ENCODE assay signal across 29 mouse cellular contexts in the genomic region with DNA sequence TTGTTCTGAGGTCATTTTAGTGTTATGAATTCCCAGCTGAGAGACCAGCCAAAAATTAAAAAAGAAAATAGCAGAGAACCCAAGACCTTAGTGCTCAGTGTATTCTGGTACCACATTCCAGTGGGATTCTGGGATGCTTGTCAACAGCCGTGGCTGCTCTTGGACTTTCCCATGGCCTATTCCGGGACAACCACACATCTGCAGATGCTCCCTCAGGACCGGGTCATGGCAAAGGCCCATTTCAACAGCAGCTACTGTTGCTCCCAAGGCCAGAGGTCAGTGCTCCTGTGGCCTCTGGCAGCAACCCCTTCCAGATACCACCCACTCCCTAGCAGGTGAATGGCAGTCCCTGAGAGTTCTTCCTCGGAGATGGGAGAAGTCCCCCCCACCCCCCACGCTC. TPM values are rescaled to one million over a fixed set of nuclear protein-coding genes. Genes with fewer than 3 reads are reported as not detected.
DNase-seq lines count a peak whose midpoint lies in the region; ATAC-seq lines count a peak whose summit lies in the region.
"Had no signal": no experiment of that assay in that cellular context is flagged by ENCODE, and none has a peak within 500 bp of the region (broad histone marks: within the 10 kb centered on the region; RNA-seq: fewer than 3 reads in every experiment).

No protein-coding gene starts in this region.

- H3K4me1 ChIP-seq in liver, embryonic 12.5 days = peaks cover 21% of the 10 kb centered on the region
- H3K4me1 ChIP-seq: midbrain, embryonic 13.5 days; neural tube, embryonic 12.5 days; stomach, embryonic 15.5 days had no signal

- peaks cover 5% of the 10 kb centered on the region; the same call in 1 of the 2 replicates for H3K27me3 ChIP-seq in liver, embryonic 12.5 days (replicated peaks)
- H3K27me3 ChIP-seq: midbrain, embryonic 13.5 days; neural tube, embryonic 12.5 days; stomach, embryonic 15.5 days had no signal

- H3K27ac ChIP-seq in liver, embryonic 12.5 days = peak overlapping the region; percentile 34; the same call in 1 of the 2 replicates
- H3K27ac ChIP-seq: midbrain, embryonic 13.5 days; neural tube, embryonic 12.5 days; stomach, embryonic 15.5 days had no signal

- no peak overlapping the region for H3K4me3 ChIP-seq in liver, embryonic 12.5 days
- H3K4me3 ChIP-seq: midbrain, embryonic 13.5 days; neural tube, embryonic 12.5 days; stomach, embryonic 15.5 days had no signal

- 69% methylated on average over 5 of the region's 5 CpGs for WGBS in liver, embryonic 12.5 days (ENCODE audit: insufficient replicate concordance)

- no peak for DNase-seq in liver
- peak; percentile 52 for DNase-seq in gastrocnemius, postnatal 25 days
- DNase-seq in heart, postnatal 14 days = peak; percentile 36 to 53
- no peak for DNase-seq in kidney, adult 18-20 months
- DNase-seq in right cerebral cortex, adult 2 months (ENCODE audit: low spot score in 2 of 2) = no peak
- no peak for DNase-seq in left cerebral cortex, postnatal 14 days (ENCODE audit: low spot score in 2 of 2)
- DNase-seq: adrenal gland, postnatal 25 days; B cell, adult 2 months; cerebellum, adult 11-12 months; cerebellum, postnatal 14 days; lung, postnatal 10 days; thymus, adult 18-20 months; thymus, postnatal 4 days had no signal

- H3K4me2 ChIP-seq in liver, embryonic 12.5 days = peak overlapping the region; percentile 46
- H3K4me2 ChIP-seq: midbrain, embryonic 13.5 days; neural tube, embryonic 12.5 days; stomach, embryonic 15.5 days had no signal

- peak overlapping the region; percentile 33; the same call in 1 of the 2 replicates for H3K9ac ChIP-seq in liver, embryonic 12.5 days
- H3K9ac ChIP-seq: midbrain, embryonic 13.5 days; neural tube, embryonic 12.5 days; stomach, embryonic 15.5 days had no signal

- no peaks in the 10 kb centered on the region for H3K36me3 ChIP-seq in liver, embryonic 12.5 days
- H3K36me3 ChIP-seq: midbrain, embryonic 13.5 days; neural tube, embryonic 12.5 days; stomach, embryonic 15.5 days had no signal

- ATAC-seq in liver, embryonic 12.5 days = peak; percentile 4; the same call in 1 of the 2 replicates
- ATAC-seq: hindbrain, embryonic 16.5 days; midbrain, embryonic 13.5 days had no signal

- intact Hi-C loops in heart, postnatal 14 days (cut with DNase I) = loop anchor here (5.0 kb wide), 1 partner anchor 125 kb away; no protein-coding TSS in a partner anchor
- intact Hi-C loops in left cerebral cortex, postnatal 14 days (cut with DNase I) = no loop called here

- H3K9me3 ChIP-seq in liver, embryonic 12.5 days (replicated peaks) = no peaks in the 10 kb centered on the region
- H3K9me3 ChIP-seq: midbrain, embryonic 13.5 days; neural tube, embryonic 12.5 days; stomach, embryonic 15.5 days had no signal

RNA-seq across cellular contexts. Expression of a gene that starts 13.7 kb away (rescaled TPM):
- polyA plus RNA-seq in liver, embryonic 12.5 days (2016; fragmentation: Nextera tagmentation; extraction: Ambion mirVana) = not detected in 2 replicates
- not detected for total RNA-seq in gastrocnemius, postnatal 25 days (2021)
- not detected for total RNA-seq in heart, postnatal 14 days (2021)
- not detected for total RNA-seq in left cerebral cortex, postnatal 14 days (2021)
- total RNA-seq: adrenal gland, postnatal 25 days; hematopoietic stem cell, adult 5-6 weeks; layer of hippocampus, postnatal 10 days; left cerebral cortex, postnatal 36 days; liver, adult 2 months; megakaryocyte progenitor cell, adult 5-6 weeks had no signal
- polyA plus RNA-seq: embryonic facial prominence, embryonic 14.5 days; forebrain, embryonic 11.5 days; hindbrain, embryonic 16.5 days; intestine, embryonic 16.5 days; kidney, embryonic 16.5 days; large intestine, adult 2 months; liver, adult 2 months; midbrain, embryonic 13.5 days; neural tube, embryonic 12.5 days; spleen, adult 2 months; stomach, embryonic 15.5 days had no signal

Comparison
In these comparisons a context has a peak if more than half of its experiments do, and no peak if none do; other contexts are left out.
1. DNase-seq: peak in gastrocnemius, postnatal 25 days (single experiment) and heart, postnatal 14 days (2 of 2); none in liver (single experiment), kidney, adult 18-20 months (single experiment), right cerebral cortex, adult 2 months (0 of 2) and left cerebral cortex, postnatal 14 days (0 of 2).